ENCODE assay signal across 8 mouse cellular contexts in the genomic region with DNA sequence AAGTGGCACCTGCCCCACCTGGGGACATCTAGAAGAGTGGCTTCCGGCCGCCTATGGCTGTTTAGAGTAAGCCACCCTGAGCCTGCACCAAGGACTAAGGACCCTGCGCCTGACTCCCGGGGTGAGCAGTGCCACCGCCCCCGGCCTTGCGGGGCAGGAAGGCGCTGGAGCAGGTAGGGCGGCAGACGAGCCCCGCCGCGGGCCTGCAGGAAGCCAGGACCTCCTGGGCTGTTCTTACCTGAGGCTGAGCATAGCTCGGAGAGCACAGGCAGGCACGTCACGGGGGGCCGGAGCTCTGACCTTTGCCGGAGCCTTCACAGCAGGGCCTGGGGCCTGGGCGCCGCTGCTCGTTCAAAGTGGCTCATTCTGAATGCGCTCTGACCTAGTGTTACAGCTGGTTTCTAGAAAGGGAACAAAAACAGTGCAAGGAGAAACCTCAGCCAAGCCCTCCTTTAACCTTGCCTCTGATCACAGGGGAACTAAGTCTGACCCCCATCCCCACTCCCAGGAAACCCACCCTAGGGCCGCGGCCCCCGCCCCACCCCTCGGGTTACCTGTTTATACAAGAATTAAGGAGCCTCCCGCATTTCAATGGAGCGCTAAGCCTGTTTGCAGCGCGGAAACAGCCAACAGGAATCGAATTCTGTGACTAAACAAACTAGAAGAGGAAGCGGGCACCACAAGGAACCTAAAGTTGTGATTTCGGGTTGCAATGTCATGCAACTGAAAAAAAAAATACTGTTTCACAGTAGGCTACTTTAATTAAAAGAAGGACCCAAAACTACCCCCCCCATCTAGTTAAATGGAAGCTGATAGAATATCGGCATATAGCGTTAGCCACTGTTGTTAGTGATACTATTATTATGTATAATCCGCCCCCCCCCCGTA. TPM values are rescaled to one million over a fixed set of nuclear protein-coding genes. Genes with fewer than 3 reads are reported as not detected.
DNase-seq lines count a peak whose midpoint lies in the region; ATAC-seq lines count a peak whose summit lies in the region.

No protein-coding gene starts in this region.

- peak overlapping the region; percentile 56 for H3K4me3 ChIP-seq in embryonic facial prominence, embryonic 15.5 days (replicated peaks)
- peak overlapping the region; percentile 42 for H3K4me3 ChIP-seq in hindbrain, embryonic 13.5 days

- WGBS in embryonic facial prominence, embryonic 15.5 days, result 9% methylated on average over 37 of the region's 37 CpGs
- 8% methylated on average over 37 of the region's 37 CpGs for WGBS in hindbrain, embryonic 13.5 days

- H3K9ac ChIP-seq in embryonic facial prominence, embryonic 15.5 days, result peak overlapping the region; percentile 21
- H3K9ac ChIP-seq in hindbrain, embryonic 13.5 days, result peak overlapping the region; percentile 68

- peaks cover 16% of the 10 kb centered on the region for H3K4me1 ChIP-seq in embryonic facial prominence, embryonic 15.5 days
- H3K4me1 ChIP-seq in hindbrain, embryonic 13.5 days (replicated peaks), result peaks cover 15% of the 10 kb centered on the region

- DNase-seq in right cerebral cortex, postnatal 4 days, result peak; percentile 6
- DNase-seq in right cerebral cortex, adult 18-20 months, result no peak
- peak; percentile 22 for DNase-seq in liver
- DNase-seq in testis, postnatal 10 days (ENCODE audit: low spot score), result peak; percentile 49
- DNase-seq in layer of hippocampus, adult 9-10 months (ENCODE audit: low spot score), result no peak

- peak overlapping the region; percentile 93 for H3K27ac ChIP-seq in embryonic facial prominence, embryonic 15.5 days (replicated peaks)
- H3K27ac ChIP-seq in hindbrain, embryonic 13.5 days, result 0 out of 2 replicates have a peak overlapping the region, but pooled peaks have one; percentile 55

- ATAC-seq in embryonic facial prominence, embryonic 15.5 days (ENCODE audit: insufficient number of reproducible peaks, low FRiP score, low TSS enrichment, low read depth), result peak; percentile 55; the same call in 1 of the 2 replicates
- ATAC-seq in hindbrain, embryonic 13.5 days (ENCODE audit: low FRiP score), result peak; percentile 57; the same call in 1 of the 2 replicates
- peak; percentile 44 for ATAC-seq in monocyte, adult 5-6 weeks (replicated peaks; ENCODE audit: insufficient number of reproducible peaks, low FRiP score, low TSS enrichment, poor library complexity, severe bottlenecking)

- no peaks in the 10 kb centered on the region for H3K9me3 ChIP-seq in embryonic facial prominence, embryonic 15.5 days (replicated peaks)
- H3K9me3 ChIP-seq in hindbrain, embryonic 13.5 days, result no peaks in the 10 kb centered on the region

- peaks cover 11% of the 10 kb centered on the region for H3K27me3 ChIP-seq in embryonic facial prominence, embryonic 15.5 days
- peaks cover 67% of the 10 kb centered on the region for H3K27me3 ChIP-seq in hindbrain, embryonic 13.5 days

- H3K36me3 ChIP-seq in embryonic facial prominence, embryonic 15.5 days, result no peaks in the 10 kb centered on the region
- no peaks in the 10 kb centered on the region for H3K36me3 ChIP-seq in hindbrain, embryonic 13.5 days

- H3K4me2 ChIP-seq in embryonic facial prominence, embryonic 15.5 days (replicated peaks), result peak overlapping the region; percentile 91
- H3K4me2 ChIP-seq in hindbrain, embryonic 13.5 days, result peak overlapping the region; percentile 70

RNA-seq across cellular contexts. Expression of gene Rbm47, which starts 21.4 kb away (rescaled TPM):
- polyA plus RNA-seq in embryonic facial prominence, embryonic 15.5 days (2015; fragmentation: Nextera tagmentation; extraction: Ambion mirVana), result 10.6 and 14.0 TPM in 2 replicates
- polyA plus RNA-seq in hindbrain, embryonic 13.5 days (2015; fragmentation: Nextera tagmentation; extraction: Ambion mirVana), result 3.9 and 7.8 TPM in 2 replicates
- total RNA-seq in monocyte, adult 5-6 weeks (2017), result 14.4 to 23.3 TPM (median 16.8 TPM) in 3 replicates

Comparison
In these comparisons a context has a peak if more than half of its experiments do, and no peak if none do; other contexts are left out.
1. DNase-seq: peak in right cerebral cortex, postnatal 4 days (single experiment), liver (single experiment) and testis, postnatal 10 days (single experiment); none in right cerebral cortex, adult 18-20 months (single experiment) and layer of hippocampus, adult 9-10 months (single experiment).
2. Peak in every context shown above with its lines, with median percentiles within 50 percentile points of each other: ATAC-seq.